Mouse (Mus musculus): Measurements from ENCODE around the gene Aox1. TPM values are rescaled to one million over a fixed set of nuclear protein-coding genes. Genes with fewer than 3 reads are reported as not detected.
"Not testable (repeated sequence)": the region's sequence is repeated elsewhere in the genome, so short reads cannot be mapped to it uniquely, and the experiment has no call there.

The Aox1 gene
- 0.10 and 0.12 TPM in 2 replicates for polyA plus RNA-seq (2016; fragmentation: Nextera tagmentation; extraction: Ambion mirVana)

DNA sequence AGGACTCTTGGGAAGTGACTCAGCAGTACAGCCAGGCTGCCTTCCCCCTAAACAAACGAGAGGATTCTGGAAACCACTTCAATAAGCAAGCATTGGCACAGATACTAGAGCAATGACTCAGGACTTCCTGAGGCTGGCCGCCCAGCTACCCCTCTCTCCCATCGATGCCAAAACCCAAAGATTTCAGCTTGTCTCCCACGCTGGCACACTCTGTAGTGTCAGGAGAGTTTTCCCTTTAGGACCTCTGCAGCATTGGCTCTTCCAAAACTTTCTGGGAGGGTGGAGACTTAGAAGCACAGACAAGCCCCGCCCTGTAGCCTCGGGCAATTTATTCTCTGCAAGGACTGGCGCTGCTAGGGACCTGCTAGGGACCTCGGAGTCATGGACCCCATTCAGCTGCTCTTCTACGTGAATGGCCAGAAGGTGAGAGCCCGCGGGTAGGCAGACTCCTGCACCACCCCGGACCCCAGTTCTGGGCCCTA lies at the start of gene Aox1:
Gene Aox1 (plus strand): TSS at position 296 of the 482 bp plus-strand sequence.
- WGBS, result 16% methylated on average over 12 of the region's 12 CpGs
- no peaks in the 10 kb centered on the region for H3K9me3 ChIP-seq
- H3K4me2 ChIP-seq, result peak within 1 kb of the TSS; percentile 10
- ATAC-seq (ENCODE audit: low FRiP score), result no peak
- no peaks in the 10 kb centered on the region for H3K36me3 ChIP-seq (replicated peaks)
- H3K4me3 ChIP-seq (replicated peaks), result no peak within 1 kb of the TSS
- H3K27ac ChIP-seq, result no peak within 1 kb of the TSS
- peaks cover 10% of the 10 kb centered on the region; the same call in 1 of the 2 replicates for H3K4me1 ChIP-seq
- no peak within 1 kb of the TSS for H3K9ac ChIP-seq
- H3K27me3 ChIP-seq, result no peaks in the 10 kb centered on the region

DNA sequence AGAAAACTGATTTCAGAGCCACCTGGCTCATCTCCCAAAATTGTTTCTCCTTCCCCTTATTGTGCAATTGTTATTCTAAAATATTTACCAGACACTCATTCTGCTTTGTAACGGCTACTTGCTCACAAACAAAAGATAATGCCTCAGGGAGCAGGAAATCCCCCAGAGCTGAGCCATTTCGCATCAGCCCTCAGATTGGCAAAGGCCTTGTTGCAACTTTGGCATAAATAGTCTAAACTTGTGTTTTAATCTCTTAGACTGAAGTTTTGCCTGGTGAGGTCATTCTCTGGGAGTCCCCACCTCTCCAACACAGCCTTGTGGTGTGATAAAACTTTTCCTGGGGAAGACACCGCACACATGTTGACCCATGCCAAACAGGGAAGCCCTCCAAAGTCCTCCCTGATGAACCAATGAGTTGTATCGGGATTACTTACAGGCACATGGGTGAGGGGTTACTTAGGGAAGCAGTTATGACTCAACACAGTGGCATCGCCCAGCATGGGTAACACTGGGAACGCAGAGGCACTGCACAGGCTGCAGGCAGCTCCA lies 40.6 kb upstream of the Aox1 start:
- Histone ChIP-seq H3K9me3 (no peaks in the 10 kb centered on the region), H3K36me3 (replicated peaks) (no peaks in the 10 kb centered on the region), H3K9ac (no peak overlapping the region), H3K4me2 (no peak overlapping the region), H3K27me3 (no peaks in the 10 kb centered on the region), H3K4me3 (replicated peaks) (no peak overlapping the region), H3K27ac (no peak overlapping the region), H3K4me1 (0 out of 2 replicates have a peak, but pooled peaks cover 4% of the 10 kb centered on the region)
- no peak for ATAC-seq (ENCODE audit: low FRiP score)
- WGBS, result 52% methylated on average over 6 of the region's 6 CpGs

DNA sequence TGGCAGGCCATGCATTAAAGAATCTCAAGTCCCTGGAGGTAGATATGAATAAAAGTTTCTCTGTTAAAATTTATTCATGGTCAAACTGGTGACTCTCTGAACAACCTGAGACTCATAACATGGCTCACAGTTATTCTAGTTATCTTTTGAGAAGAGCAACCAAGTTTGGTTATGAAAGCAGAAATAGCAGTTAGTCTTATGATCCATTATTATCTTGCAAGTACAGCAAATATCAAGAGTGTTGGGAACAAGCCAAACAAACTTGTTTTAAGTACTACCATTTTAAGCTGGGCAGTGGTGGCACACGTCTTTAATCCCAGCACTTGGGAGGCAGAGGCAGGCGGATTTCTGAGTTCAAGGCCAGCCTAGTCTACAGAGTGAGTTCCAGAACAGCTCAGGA lies 38.5 kb upstream of the Aox1 start:
- no peaks in the 10 kb centered on the region for H3K36me3 ChIP-seq (replicated peaks)
- no peak overlapping the region for H3K27ac ChIP-seq
- 91% methylated on average over 2 of the region's 2 CpGs for WGBS
- no peak for ATAC-seq (ENCODE audit: low FRiP score)
- H3K4me1 ChIP-seq, result peaks cover 5% of the 10 kb centered on the region
- no peak overlapping the region for H3K9ac ChIP-seq
- H3K4me3 ChIP-seq (replicated peaks), result no peak overlapping the region
- H3K4me2 ChIP-seq, result no peak overlapping the region
- no peaks in the 10 kb centered on the region for H3K9me3 ChIP-seq
- H3K27me3 ChIP-seq, result no peaks in the 10 kb centered on the region

DNA sequence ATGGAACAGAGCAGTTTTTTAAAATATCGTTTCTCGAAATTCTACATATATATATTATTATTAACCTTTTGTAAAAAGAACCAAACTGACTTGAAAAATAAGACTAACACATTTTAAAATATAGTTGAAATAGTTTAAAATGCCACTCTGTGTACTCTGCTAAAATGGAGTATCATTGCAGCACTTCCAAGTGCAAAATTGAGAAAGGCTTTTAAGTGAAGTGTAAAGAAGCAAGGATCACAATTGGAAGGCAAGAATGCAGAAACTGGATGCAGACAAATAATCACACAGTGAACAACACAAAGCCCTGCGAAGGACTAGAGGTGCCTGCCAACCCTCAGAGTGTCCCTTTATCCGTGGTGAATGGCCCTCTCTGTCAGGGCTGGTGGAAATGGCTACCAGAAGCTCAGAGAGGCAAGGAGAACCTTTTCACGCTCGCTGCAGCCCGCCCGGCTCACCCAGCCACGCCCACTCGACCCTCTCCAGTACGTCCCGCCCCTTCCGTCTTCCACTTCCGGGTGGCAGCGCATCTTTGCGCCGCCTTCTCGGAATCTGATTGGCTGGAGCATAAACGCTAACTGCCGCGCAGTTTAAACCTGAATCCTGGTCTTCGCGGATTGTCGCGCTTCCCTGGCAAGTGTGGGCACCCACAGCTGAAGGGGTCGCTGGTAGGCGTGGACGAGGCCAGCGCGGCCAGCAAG lies 34.1 kb upstream of the Aox1 start, which contains the start of gene Sgo2a:
Gene Sgo2a (plus strand): TSS at position 540 of the 701 bp plus-strand sequence.
- Histone ChIP-seq H3K36me3 (replicated peaks) (no peaks in the 10 kb centered on the region; the same call in 1 of the 2 replicates), H3K4me3 (replicated peaks) (peak within 1 kb of the TSS; percentile 89), H3K9me3 (no peaks in the 10 kb centered on the region), H3K4me2 (peak within 1 kb of the TSS; percentile 82), H3K27me3 (no peaks in the 10 kb centered on the region), H3K27ac (peak within 1 kb of the TSS; percentile 89), H3K9ac (peak within 1 kb of the TSS; percentile 77), H3K4me1 (peaks cover 17% of the 10 kb centered on the region)
- ATAC-seq (ENCODE audit: low FRiP score), result peak; percentile 98
- WGBS, result 6% methylated on average over 30 of the region's 30 CpGs

DNA sequence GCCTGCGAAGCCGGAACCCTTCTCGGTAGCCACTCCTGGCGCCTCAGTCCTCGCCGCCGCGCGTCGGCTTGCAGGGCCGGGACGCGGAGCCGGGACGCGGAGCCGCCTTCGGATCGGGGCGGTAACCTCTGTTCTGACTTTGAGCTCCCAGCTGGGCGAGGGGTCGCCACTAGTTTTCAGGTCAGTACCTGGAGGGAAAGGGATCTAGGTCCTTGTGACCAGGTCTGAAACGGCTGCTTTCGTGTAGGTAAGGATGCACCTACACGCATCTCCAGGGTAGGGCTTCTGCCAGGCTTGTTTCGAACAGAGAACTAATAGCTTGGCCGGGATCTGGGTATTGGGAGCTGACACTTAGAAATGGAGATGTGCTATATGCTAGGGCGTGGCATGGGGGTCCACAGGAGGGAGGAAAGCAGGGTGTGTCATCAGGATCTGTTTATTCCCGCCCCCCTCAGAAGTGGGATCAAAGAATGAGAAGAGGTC lies 33.6 kb upstream of the Aox1 start:
- no peaks in the 10 kb centered on the region for H3K27me3 ChIP-seq
- WGBS, result under 1% methylated on average over 29 of the region's 29 CpGs
- H3K36me3 ChIP-seq (replicated peaks), result peaks cover 4% of the 10 kb centered on the region
- H3K4me3 ChIP-seq (replicated peaks), result peak overlapping the region; percentile 89
- peaks cover 17% of the 10 kb centered on the region for H3K4me1 ChIP-seq
- no peaks in the 10 kb centered on the region for H3K9me3 ChIP-seq
- ATAC-seq (ENCODE audit: low FRiP score), result peak; percentile 50
- peak overlapping the region; percentile 82 for H3K4me2 ChIP-seq
- peak overlapping the region; percentile 75 for H3K27ac ChIP-seq
- H3K9ac ChIP-seq, result peak overlapping the region; percentile 77

DNA sequence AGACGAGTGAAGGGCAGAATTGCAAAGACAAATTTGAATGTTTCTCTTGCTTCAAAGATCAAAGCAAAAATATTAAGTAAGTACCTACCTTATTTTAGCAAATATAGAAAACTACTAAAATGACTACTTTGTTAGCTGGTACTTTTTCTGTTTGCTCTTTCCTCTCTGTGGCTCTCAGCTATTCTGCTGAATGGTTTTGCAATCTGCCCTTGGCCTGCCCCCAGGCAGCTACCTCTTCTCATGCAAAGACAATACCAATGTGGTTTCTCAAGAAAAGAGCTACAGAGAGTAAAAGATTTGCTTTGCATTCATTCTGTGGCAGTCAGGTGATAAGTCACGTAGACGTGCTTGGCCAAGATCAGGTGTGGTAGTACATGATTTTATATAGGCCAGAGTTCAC lies 31.6 kb upstream of the Aox1 start:
- H3K4me2 ChIP-seq, result no peak overlapping the region; the same call in 1 of the 2 replicates
- no peak for ATAC-seq (ENCODE audit: low FRiP score)
- no peak overlapping the region; the same call in 1 of the 2 replicates for H3K9ac ChIP-seq
- H3K27me3 ChIP-seq, result no peaks in the 10 kb centered on the region
- no peak overlapping the region for H3K27ac ChIP-seq
- no peak overlapping the region for H3K4me3 ChIP-seq (replicated peaks)
- peaks cover 17% of the 10 kb centered on the region for H3K4me1 ChIP-seq
- no peaks in the 10 kb centered on the region for H3K9me3 ChIP-seq
- 85% methylated on average over 3 of the region's 3 CpGs for WGBS
- peaks cover 8% of the 10 kb centered on the region for H3K36me3 ChIP-seq (replicated peaks)

DNA sequence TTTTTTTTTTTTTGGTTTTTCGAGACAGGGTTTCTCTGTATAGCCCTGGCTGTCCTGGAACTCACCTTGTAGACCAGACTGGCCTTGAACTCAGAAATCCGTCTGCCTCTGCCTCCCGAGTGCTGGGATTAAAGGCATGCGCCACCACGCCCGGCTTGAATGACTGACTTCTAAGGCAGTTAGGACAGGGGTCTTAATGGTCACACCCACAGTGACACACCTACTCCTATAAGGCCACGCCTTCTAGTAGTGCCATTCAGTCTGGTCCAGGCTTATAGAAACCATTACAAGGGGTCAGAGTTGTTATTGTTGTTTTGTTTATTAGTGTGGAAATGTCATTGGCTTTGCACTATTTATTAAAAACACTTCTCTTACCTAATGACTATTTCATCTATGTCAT lies 23.3 kb upstream of the Aox1 start:
- H3K4me3 ChIP-seq (replicated peaks); H3K4me2 ChIP-seq; H3K27me3 ChIP-seq; H3K9me3 ChIP-seq; H3K4me1 ChIP-seq; ATAC-seq (ENCODE audit: low FRiP score); H3K27ac ChIP-seq; H3K9ac ChIP-seq: not testable (repeated sequence)
- H3K36me3 ChIP-seq (replicated peaks), result peaks cover 35% of the 10 kb centered on the region
- 97% methylated on average over 7 of the region's 7 CpGs for WGBS

DNA sequence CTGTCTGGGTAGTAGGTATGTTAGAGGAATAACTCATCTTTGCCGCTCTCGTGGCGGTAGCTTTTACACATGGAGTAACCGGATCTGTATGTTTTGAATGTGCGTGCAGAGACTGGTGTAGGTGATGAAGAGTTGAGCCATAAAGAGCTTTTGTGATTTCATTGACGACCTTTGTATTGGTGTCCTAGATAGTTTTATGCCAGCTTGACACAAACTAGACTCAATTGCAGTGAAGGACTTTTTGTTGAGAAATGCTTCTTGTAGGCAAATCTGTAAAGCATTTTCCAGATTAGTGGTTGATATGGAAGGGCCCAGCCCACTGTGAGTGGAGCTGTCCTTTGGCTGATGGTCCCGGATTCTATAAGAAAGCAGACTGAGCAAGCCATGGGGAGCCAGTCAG lies 10.9 kb upstream of the Aox1 start, which contains the start of gene Kctd18:
Gene Kctd18 (minus strand): TSS at position 101 of the 400 bp plus-strand sequence.
- Histone ChIP-seq H3K27ac (no peak within 1 kb of the TSS), H3K4me2 (no peak within 1 kb of the TSS), H3K9ac (no peak within 1 kb of the TSS), H3K9me3 (no peaks in the 10 kb centered on the region), H3K4me1 (no peaks in the 10 kb centered on the region), H3K4me3 (replicated peaks) (no peak within 1 kb of the TSS), H3K36me3 (replicated peaks) (peaks cover 68% of the 10 kb centered on the region), H3K27me3 (no peaks in the 10 kb centered on the region)
- ATAC-seq (ENCODE audit: low FRiP score), result no peak
- 94% methylated on average over 7 of the region's 7 CpGs for WGBS

DNA sequence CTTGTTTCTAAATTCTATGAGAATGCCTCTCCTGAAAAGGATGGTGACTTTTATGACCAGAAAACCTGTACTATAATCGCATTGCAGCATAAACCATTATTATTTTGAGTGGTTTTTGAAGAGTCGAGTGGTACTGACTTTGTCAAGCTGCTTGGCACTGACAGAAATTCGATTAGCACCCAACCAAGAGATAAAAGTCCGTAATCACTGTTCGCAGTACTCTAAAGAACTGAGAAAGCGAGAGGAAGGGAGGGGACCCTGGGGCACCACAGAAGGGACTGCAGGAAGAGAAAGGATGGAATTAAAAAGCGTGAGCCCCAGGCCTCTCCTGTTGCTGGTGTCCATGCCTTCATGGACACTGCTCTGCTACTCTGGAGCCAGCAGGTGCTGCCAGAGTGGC lies 2.0 kb upstream of the Aox1 start:
- H3K9me3 ChIP-seq, result no peaks in the 10 kb centered on the region
- H3K27ac ChIP-seq, result no peak overlapping the region
- no peak for ATAC-seq (ENCODE audit: low FRiP score)
- peaks cover 7% of the 10 kb centered on the region for H3K36me3 ChIP-seq (replicated peaks)
- no peak overlapping the region for H3K9ac ChIP-seq
- H3K27me3 ChIP-seq, result no peaks in the 10 kb centered on the region
- WGBS, result 88% methylated on average over 7 of the region's 7 CpGs
- no peak overlapping the region for H3K4me3 ChIP-seq (replicated peaks)
- H3K4me2 ChIP-seq, result no peak overlapping the region
- H3K4me1 ChIP-seq, result peaks cover 10% of the 10 kb centered on the region; the same call in 1 of the 2 replicates

DNA sequence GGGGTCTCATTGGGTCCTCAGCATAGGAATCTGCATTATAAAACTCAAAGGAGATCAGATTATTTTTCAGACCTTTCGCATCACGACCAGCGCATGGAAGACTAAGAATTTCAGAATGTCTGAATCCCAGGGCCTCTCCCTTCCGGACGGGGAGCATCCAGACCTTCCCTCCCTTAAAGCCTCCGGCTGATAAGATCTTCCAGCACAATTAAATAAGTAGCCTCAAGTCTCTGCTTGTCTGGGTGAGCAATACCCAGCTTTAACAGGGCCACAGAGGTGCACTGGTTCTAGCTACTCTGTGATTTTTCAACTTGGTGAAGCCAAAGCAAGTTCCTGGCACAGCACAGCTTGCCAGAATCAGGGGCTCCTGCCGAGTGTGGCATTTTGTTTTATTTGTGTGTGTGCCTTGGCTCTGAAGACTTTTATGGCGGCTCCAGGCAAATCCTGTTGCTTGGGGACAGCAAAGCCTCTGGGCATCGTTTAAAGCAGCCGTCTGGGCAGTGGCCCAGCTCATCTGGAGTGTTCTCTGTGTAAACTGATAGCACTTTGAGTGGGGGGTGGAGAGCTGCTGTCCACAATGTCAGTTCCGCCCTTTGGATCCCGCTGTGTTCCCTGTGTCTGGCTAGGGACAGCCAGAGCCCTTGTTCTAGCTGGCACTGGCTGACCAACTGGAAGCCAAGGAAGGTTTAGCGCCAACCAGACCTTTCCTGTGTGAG lies 583 bp downstream of the Aox1 start:
- H3K4me2 ChIP-seq, result peak overlapping the region; percentile 10
- no peak for ATAC-seq (ENCODE audit: low FRiP score)
- 39% methylated on average over 13 of the region's 13 CpGs for WGBS
- H3K27ac ChIP-seq, result no peak overlapping the region
- no peaks in the 10 kb centered on the region for H3K36me3 ChIP-seq (replicated peaks)
- no peak overlapping the region for H3K4me3 ChIP-seq (replicated peaks)
- peaks cover 10% of the 10 kb centered on the region; the same call in 1 of the 2 replicates for H3K4me1 ChIP-seq
- no peaks in the 10 kb centered on the region for H3K27me3 ChIP-seq
- H3K9me3 ChIP-seq, result no peaks in the 10 kb centered on the region
- no peak overlapping the region for H3K9ac ChIP-seq

DNA sequence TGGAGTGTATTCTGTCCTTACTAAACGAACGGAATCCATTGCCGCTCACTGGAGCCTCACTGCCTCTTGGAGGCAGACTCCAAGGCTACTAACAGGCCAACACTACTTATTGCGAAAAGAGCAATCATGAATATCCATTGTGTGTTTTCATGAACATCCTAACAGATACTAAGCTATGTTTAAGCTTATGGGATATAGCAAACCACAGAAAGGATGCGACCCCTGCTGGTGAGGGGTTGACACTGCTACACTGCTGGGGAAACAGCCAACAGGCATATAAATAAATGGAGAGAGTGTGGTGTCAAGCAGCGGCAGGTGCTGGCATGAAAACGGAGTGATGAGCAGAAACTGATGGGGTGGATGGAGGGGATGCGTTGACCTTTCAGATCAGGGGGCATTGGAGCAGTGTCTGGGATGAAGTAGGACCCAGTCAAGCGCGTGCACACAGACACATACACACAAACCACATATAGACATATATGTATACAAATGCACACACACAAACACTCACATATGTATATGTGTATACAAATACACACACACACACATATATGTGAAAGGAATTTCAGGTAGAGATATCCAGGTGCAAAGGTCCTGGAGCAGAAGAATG lies 1.5 kb downstream of the Aox1 start:
- H3K27ac ChIP-seq, result no peak overlapping the region
- H3K27me3 ChIP-seq, result no peaks in the 10 kb centered on the region
- 65% methylated on average over 10 of the region's 10 CpGs for WGBS
- H3K9ac ChIP-seq, result no peak overlapping the region
- peak; percentile 63; the same call in 1 of the 2 replicates for ATAC-seq (ENCODE audit: low FRiP score)
- no peaks in the 10 kb centered on the region for H3K36me3 ChIP-seq (replicated peaks)
- H3K9me3 ChIP-seq, result no peaks in the 10 kb centered on the region
- H3K4me2 ChIP-seq, result no peak overlapping the region
- no peak overlapping the region for H3K4me3 ChIP-seq (replicated peaks)
- peaks cover 10% of the 10 kb centered on the region; the same call in 1 of the 2 replicates for H3K4me1 ChIP-seq

DNA sequence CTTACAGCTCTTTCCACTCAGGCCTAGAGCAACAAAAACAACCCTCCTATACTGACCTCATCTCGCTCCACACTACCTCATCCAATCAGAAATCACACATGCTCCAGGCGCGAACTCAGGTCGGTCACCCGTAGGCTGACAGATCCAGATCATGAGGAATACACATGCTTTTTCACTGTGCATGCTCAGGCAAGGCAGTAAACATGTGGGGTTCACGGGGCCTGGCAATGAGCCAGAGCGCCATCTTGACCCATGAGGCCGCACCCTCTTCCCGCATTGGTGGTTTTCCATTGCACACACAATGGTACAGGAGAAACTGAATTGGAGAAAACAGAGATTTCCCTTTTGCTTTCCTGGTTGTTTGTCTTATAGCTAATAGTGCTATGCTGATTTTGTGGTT lies 7.6 kb downstream of the Aox1 start:
- not testable (repeated sequence) for H3K4me2 ChIP-seq; H3K9me3 ChIP-seq; H3K4me1 ChIP-seq; H3K4me3 ChIP-seq (replicated peaks); ATAC-seq (ENCODE audit: low FRiP score); H3K27me3 ChIP-seq; H3K27ac ChIP-seq; H3K36me3 ChIP-seq (replicated peaks); H3K9ac ChIP-seq
- 95% methylated on average over 9 of the region's 9 CpGs for WGBS

Measured in forebrain, embryonic 12.5 days (tissue).